Mouse (Mus musculus) bone marrow, adult 2 months (tissue): Measurements from ENCODE around the gene Nkd1. TPM values are rescaled to one million over a fixed set of nuclear protein-coding genes. Genes with fewer than 3 reads are reported as not detected.

Experiments used
- H3K27ac ChIP-seq: fragments of 200-500 bp; 2 replicates; pipeline ENCODE4 v1.5.1; 2012; ENCODE audit warnings: low read depth, mild to moderate bottlenecking, control low read depth, inconsistent platforms, low read length; ENCODE audit not compliant: control insufficient read depth, poor library complexity, insufficient read depth
- H3K4me1 ChIP-seq: fragments of 200-500 bp; 2 replicates; pipeline ENCODE4 v1.6.1; 2011; ENCODE audit warnings: low read length; ENCODE audit not compliant: control insufficient read depth, insufficient read depth
- H3K4me3 ChIP-seq: fragments of 200-500 bp; replicated peaks from 2 replicates; pipeline ENCODE3; 2011; ENCODE audit warnings: mild to moderate bottlenecking, low read depth, low read length, control low read depth; ENCODE audit not compliant: control insufficient read depth
- CTCF ChIP-seq: fragments of 200-500 bp; IDR thresholded peaks from 2 replicates; pipeline ENCODE4 v1.5.1; 2011; ENCODE audit warnings: low read length, control low read depth; ENCODE audit not compliant: control insufficient read depth, insufficient read depth
- POLR2A ChIP-seq: fragments of 200-500 bp; IDR thresholded peaks from 2 replicates; pipeline ENCODE4 v1.6.1; 2011; ENCODE audit warnings: low read depth, mild to moderate bottlenecking, control low read depth, low read length, borderline replicate concordance; ENCODE audit not compliant: control insufficient read depth
- WGBS: fragments of 180-500 bp; shearing (Covaris S2); methylation state at CpG from one replicate; pipeline ENCODE4 v1.1.7; 2018; 5-methylcytosine and 5-hydroxymethylcytosine counted together
- polyA plus RNA-seq: library from polyadenylated mRNA; stranded (reverse); fragments of >200 nt; gene quantifications from 2 replicates; pipeline ENCODE4 v1.2.4, GENCODE M21; 2011; ENCODE audit warnings: low replicate concordance; ENCODE audit not compliant: missing spikeins, insufficient read depth, insufficient read length

Nkd1 gene
- polyA plus RNA-seq, 1 experiment, result not detected

DNA sequence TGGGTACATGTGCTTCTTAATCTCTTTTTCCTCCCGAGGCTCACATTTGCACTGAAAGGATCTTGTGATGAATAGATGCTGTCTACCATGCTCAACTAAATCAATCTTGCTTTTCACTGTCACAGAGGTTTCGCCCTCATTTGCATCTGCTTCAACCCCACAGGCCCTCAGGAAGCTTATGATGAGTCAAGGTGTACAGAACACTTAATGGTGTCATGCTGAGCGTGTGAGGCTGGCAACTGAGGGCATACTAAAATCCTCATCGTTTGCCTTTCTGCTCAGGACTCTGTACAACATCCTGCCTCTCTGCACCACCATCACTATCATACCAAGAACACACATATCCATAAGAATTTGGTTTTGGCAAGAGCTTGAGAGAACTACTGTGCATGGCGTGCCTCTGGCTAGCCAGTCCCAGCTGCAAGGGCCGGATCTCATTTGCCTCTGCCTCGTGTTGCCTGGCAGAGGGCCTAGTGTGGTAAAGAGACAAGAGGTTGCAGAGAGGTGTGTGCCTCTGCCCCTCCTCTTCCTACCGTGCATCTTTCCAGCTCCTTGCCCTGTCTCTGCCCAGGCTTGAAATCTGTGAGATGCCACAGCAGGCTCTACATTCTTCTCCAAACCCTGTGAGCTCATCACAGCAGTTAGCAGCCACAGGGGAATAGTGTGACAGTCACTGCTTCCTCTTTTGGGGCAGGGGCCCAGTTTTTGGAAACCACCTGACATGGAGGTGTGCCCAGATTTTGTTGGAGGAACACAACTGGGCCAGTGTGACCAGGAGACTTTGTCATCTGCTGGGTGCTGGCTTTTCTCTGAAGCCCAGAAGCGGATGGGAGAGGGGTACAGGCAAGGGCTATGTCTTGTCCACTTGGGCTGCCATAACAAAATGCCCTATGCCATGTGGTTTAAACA, 116.2 kb downstream of the Nkd1 start:
- H3K4me1 ChIP-seq, result peaks cover 19% of the 10 kb centered on the region
- no peak overlapping the region for H3K4me3 ChIP-seq
- TF ChIP-seq POLR2A (no peak), CTCF (no peak)
- 48% methylated on average over 9 of the region's 9 CpGs for WGBS
- H3K27ac ChIP-seq, result peak overlapping the region; percentile 74

DNA sequence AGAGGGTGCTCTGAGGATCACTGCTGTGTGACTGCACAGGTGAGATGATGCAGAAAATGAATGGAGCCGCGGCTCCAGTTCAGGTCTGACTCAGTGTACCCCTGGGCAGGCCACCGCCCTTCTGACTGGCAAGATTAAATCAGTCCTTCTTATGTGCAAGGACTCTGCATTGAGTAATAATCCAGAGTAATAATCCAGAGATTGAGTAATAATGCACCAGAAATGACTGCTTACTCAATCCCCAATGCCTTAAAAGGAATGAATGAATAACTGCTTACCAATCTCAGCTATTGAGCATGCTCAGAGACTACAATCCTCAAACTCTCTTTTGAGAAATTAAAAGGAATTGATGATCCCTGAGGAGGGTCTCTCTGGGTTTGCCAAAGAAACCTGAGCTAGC, 117.8 kb downstream of the Nkd1 start:
- H3K4me3 ChIP-seq, result no peak overlapping the region

GRCm38 (mm10) chr8:88642734-88643564, 121.8 kb downstream of the Nkd1 start:
- H3K4me1 ChIP-seq, result peaks cover 8% of the 10 kb centered on the region
- H3K4me3 ChIP-seq, result no peak overlapping the region
- peak overlapping the region; percentile 38; the same call in 1 of the 2 replicates for H3K27ac ChIP-seq
- no peak for TF ChIP-seq CTCF
- no peak for TF ChIP-seq POLR2A
- WGBS, result 71% methylated on average over 5 of the region's 5 CpGs

More for the DNA sequence above, 117.8 kb downstream of the Nkd1 start:
- Histone ChIP-seq H3K27ac (no peak overlapping the region), H3K4me1 (peaks cover 15% of the 10 kb centered on the region)
- 60% methylated on average over 3 of the region's 3 CpGs for WGBS
- TF ChIP-seq CTCF, result no peak
- no peak for TF ChIP-seq POLR2A

Other genes with a start within 250 kb of the Nkd1 start
- gene Adcy7, start 249.0 kb upstream of the Nkd1 start, polyA plus RNA-seq, result 18.7 and 66.8 TPM in 2 replicates
- gene Brd7, start 159.2 kb upstream of the Nkd1 start, polyA plus RNA-seq, result 128 and 151 TPM in 2 replicates
- 7.9 and 18.6 TPM in 2 replicates for gene Snx20, start 114.8 kb downstream of the Nkd1 start, polyA plus RNA-seq
- 2.6 TPM in 1 of 2 replicates, not detected in the other for gene Nod2, start 126.0 kb downstream of the Nkd1 start, polyA plus RNA-seq
- gene Cyld, start 175.7 kb downstream of the Nkd1 start, polyA plus RNA-seq, result 7.5 and 10.9 TPM in 2 replicates